Mouse (Mus musculus): ENCODE results near the gene Stxbp1. TPM values are rescaled to one million over a fixed set of nuclear protein-coding genes. Genes with fewer than 3 reads are reported as not detected.

The Stxbp1 gene
- polyA plus RNA-seq, 1 experiment from 2014 or later = 51.4 TPM

DNA sequence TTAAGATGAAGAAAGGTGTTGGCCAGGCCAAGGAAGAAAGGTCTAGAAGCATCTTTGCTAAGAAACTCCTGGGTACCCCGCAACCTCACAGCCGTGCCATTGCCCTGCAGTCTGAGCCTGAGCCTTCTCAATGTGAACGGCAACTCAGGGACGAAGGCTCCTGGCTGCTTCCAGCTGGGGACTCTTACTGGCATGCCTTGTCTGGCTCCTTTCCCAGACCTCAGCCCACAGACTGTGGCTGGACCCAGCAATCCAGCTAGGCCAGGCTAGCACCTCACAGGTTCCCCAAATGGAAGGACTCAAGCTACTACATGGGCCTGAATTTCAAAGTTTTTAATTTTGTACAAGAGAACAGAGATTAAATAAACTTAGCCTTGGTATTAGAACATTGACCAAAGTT is 85.2 kb downstream of the Stxbp1 start:
- DNase-seq (ENCODE audit: low spot score, missing footprints) (no peak), ATAC-seq (ENCODE audit: low FRiP score) (no peak)
- Histone ChIP-seq H3K27me3 (ENCODE audit: control insufficient read depth, insufficient read depth, low read length) (no peaks in the 10 kb centered on the region), H3K27ac (ENCODE audit: low read depth, low read length) (no peak overlapping the region), H3K9ac (ENCODE audit: low read length) (no peak overlapping the region), H3K4me1 (ENCODE audit: control insufficient read depth, insufficient read depth, low read length) (peaks cover 5% of the 10 kb centered on the region; the same call in 1 of the 2 replicates), H3K4me3 (ENCODE audit: low read depth, low read length) (no peak overlapping the region), H3K4me2 (no peak overlapping the region), H3K9me3 (ENCODE audit: control insufficient read depth, low read length) (no peaks in the 10 kb centered on the region), H3K36me3 (ENCODE audit: control insufficient read depth, insufficient read depth, low read length) (peaks cover 4% of the 10 kb centered on the region; the same call in 1 of the 2 replicates)
- 96% methylated on average over 4 of the region's 4 CpGs for WGBS

DNA sequence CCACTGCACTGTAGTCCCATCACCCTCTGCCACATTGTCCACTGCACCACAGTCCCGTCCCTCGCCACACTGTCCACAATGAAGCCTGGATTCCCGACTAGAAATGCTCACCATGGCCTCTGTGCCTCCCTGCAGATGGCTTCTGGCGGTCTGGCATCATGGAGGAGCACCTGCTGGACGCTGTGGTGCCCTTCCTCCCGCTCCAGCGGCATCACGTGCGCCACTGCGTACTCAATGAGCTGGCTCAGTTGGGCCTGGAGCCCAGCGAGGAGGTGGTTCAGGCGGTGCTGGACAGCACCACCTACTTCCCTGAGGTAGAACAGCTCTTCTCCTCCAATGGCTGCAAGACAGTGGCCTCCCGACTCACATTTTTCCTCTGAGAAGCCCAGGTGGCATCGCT is 85.7 kb downstream of the Stxbp1 start:
- Histone ChIP-seq H3K4me3 (ENCODE audit: low read depth, low read length) (no peak overlapping the region), H3K36me3 (ENCODE audit: control insufficient read depth, insufficient read depth, low read length) (peaks cover 4% of the 10 kb centered on the region; the same call in 1 of the 2 replicates)

DNA sequence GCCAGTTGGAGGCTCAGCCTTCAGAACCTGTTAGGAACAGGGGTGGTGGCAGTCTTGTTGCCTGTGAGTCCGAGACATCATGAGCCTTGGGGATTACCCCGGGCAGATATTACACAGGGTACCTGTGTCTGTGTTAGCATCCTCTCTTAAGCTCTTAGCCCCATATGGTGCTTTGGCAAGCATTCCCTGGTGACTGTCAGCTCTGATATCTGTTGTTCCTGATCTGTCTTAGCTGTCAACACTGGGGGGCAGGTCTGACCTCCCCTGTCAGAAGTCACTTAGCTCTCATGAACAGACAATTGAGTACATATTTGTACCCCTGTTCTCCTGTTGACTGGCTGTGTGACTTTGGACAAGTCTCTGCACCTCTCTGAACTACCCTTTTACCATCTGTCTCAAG is 88.0 kb downstream of the Stxbp1 start:
- WGBS = 95% methylated on average over 2 of the region's 2 CpGs
- H3K4me1 ChIP-seq (ENCODE audit: control insufficient read depth, insufficient read depth, low read length) = peaks cover 7% of the 10 kb centered on the region; the same call in 1 of the 2 replicates
- H3K36me3 ChIP-seq (ENCODE audit: control insufficient read depth, insufficient read depth, low read length) = peaks cover 4% of the 10 kb centered on the region; the same call in 1 of the 2 replicates
- no peak overlapping the region for H3K9ac ChIP-seq (ENCODE audit: low read length)
- no peak overlapping the region for H3K4me2 ChIP-seq
- no peaks in the 10 kb centered on the region for H3K9me3 ChIP-seq (ENCODE audit: control insufficient read depth, low read length)
- no peaks in the 10 kb centered on the region for H3K27me3 ChIP-seq (ENCODE audit: control insufficient read depth, insufficient read depth, low read length)
- H3K4me3 ChIP-seq (ENCODE audit: low read depth, low read length) = no peak overlapping the region
- H3K27ac ChIP-seq (ENCODE audit: low read depth, low read length) = no peak overlapping the region
- ATAC-seq (ENCODE audit: low FRiP score) = no peak
- no peak for DNase-seq (ENCODE audit: low spot score, missing footprints)

More for the DNA sequence above, 85.7 kb downstream of the Stxbp1 start:
- Histone ChIP-seq H3K4me1 (ENCODE audit: control insufficient read depth, insufficient read depth, low read length) (peaks cover 7% of the 10 kb centered on the region; the same call in 1 of the 2 replicates), H3K27me3 (ENCODE audit: control insufficient read depth, insufficient read depth, low read length) (no peaks in the 10 kb centered on the region), H3K9me3 (ENCODE audit: control insufficient read depth, low read length) (no peaks in the 10 kb centered on the region), H3K9ac (ENCODE audit: low read length) (no peak overlapping the region), H3K27ac (ENCODE audit: low read depth, low read length) (no peak overlapping the region), H3K4me2 (no peak overlapping the region)
- 89% methylated on average over 14 of the region's 14 CpGs for WGBS
- ATAC-seq (ENCODE audit: low FRiP score) (no peak), DNase-seq (ENCODE audit: low spot score, missing footprints) (no peak)

DNA sequence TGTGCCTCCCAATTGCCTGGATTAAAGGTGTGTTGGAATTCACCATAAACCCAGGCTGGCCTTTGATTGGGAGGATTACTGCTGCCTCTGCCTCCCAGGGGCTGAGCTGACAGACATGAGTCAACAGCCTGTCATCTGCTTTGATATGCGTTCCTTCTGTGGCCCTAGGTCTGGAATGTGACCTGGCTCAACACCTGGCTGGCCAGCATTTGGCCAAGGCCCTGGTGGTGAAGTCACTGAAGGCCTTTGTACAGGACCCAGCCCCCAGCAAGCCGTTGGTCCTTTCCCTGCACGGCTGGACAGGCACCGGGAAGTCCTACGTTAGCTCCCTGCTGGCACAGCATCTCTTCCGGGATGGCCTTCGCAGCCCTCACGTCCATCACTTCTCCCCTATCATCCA is 88.5 kb downstream of the Stxbp1 start:
- no peak for DNase-seq (ENCODE audit: low spot score, missing footprints)
- no peak overlapping the region for H3K4me2 ChIP-seq
- H3K4me3 ChIP-seq (ENCODE audit: low read depth, low read length) = no peak overlapping the region
- 86% methylated on average over 8 of the region's 8 CpGs for WGBS
- H3K4me1 ChIP-seq (ENCODE audit: control insufficient read depth, insufficient read depth, low read length) = peaks cover 7% of the 10 kb centered on the region; the same call in 1 of the 2 replicates
- ATAC-seq (ENCODE audit: low FRiP score) = no peak
- H3K27me3 ChIP-seq (ENCODE audit: control insufficient read depth, insufficient read depth, low read length) = no peaks in the 10 kb centered on the region
- H3K36me3 ChIP-seq (ENCODE audit: control insufficient read depth, insufficient read depth, low read length) = peaks cover 4% of the 10 kb centered on the region; the same call in 1 of the 2 replicates
- no peak overlapping the region for H3K27ac ChIP-seq (ENCODE audit: low read depth, low read length)
- no peak overlapping the region for H3K9ac ChIP-seq (ENCODE audit: low read length)
- no peaks in the 10 kb centered on the region for H3K9me3 ChIP-seq (ENCODE audit: control insufficient read depth, low read length)

DNA sequence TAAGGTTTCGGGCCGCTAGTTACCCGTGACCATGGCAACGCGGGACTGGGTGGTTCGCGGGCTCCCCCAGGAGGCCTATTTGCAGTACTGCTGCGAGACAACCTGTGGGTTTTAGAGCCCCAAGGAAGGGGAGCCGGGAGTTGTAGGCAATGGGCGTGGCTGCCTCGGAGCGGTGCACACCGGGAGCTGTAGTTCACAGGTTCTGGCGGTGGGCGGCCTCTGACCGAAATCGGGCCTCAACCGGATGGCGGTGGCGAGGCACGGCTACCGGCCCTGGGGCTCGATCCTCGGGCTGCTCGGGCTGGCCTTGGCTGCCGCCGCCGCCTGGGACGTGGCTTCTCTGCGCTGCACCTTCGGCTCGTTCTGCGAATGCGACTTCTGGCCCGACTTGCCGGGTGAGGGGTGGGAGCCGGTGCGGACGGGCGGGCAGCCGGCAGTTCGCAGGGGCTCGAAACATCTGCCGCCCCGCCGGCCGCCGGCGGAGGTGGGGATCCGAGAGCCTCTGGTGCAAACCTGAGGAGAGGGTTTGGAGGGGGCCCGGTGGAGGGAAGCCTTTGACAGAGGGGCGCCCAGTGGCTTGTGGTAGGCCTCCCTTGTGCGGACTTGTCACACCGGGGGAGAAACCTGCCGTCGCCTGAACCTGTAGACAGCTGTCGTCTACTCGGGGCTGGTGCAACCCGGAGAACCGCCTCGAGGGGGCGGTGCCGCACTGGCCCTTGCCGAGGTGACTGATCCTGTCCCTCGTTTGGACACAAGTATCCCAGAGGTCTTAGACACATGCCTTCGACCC is 89.8 kb downstream of the Stxbp1 start, which contains the start of gene Tor2a:
TSS of gene Tor2a (plus strand) at position 179 of the 790 bp plus-strand sequence.
- WGBS = under 1% methylated on average over 66 of the region's 66 CpGs
- peak; percentile 93 for ATAC-seq (ENCODE audit: low FRiP score)
- Histone ChIP-seq H3K4me1 (ENCODE audit: control insufficient read depth, insufficient read depth, low read length) (peaks cover 7% of the 10 kb centered on the region; the same call in 1 of the 2 replicates), H3K36me3 (ENCODE audit: control insufficient read depth, insufficient read depth, low read length) (peaks cover 4% of the 10 kb centered on the region; the same call in 1 of the 2 replicates), H3K27ac (ENCODE audit: low read depth, low read length) (peak within 1 kb of the TSS; percentile 75), H3K27me3 (ENCODE audit: control insufficient read depth, insufficient read depth, low read length) (0 out of 2 replicates have a peak, but pooled peaks cover 2% of the 10 kb centered on the region), H3K4me3 (ENCODE audit: low read depth, low read length) (peak within 1 kb of the TSS; percentile 61), H3K9ac (ENCODE audit: low read length) (peak within 1 kb of the TSS; percentile 81), H3K9me3 (ENCODE audit: control insufficient read depth, low read length) (no peaks in the 10 kb centered on the region), H3K4me2 (peak within 1 kb of the TSS; percentile 54)
- DNase-seq (ENCODE audit: low spot score, missing footprints) = peak; percentile 99

DNA sequence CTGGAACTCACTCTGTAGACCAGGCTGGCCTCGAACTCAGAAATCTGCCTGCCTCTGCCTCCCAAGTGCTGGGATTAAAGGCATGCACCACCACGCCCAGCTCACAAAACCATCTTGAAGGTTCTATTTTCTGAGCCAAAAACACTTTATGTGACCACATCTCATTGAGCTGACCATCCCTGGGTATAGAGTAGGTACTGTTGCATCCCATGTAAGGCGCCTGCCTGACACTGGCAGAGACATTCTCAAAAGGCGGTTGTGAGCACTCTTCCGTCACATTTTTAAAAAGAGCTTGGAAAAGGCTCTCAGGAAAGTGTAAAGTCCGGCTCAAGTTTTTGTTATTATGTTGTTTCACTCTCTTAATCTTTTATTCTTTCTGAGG is 90.4 kb downstream of the Stxbp1 start:
- peaks cover 3% of the 10 kb centered on the region; the same call in 1 of the 2 replicates for H3K36me3 ChIP-seq (ENCODE audit: control insufficient read depth, insufficient read depth, low read length)
- 0 out of 2 replicates have a peak, but pooled peaks cover 2% of the 10 kb centered on the region for H3K27me3 ChIP-seq (ENCODE audit: control insufficient read depth, insufficient read depth, low read length)
- no peaks in the 10 kb centered on the region for H3K9me3 ChIP-seq (ENCODE audit: control insufficient read depth, low read length)
- ATAC-seq (ENCODE audit: low FRiP score) = peak; percentile 31; the same call in 1 of the 2 replicates
- H3K27ac ChIP-seq (ENCODE audit: low read depth, low read length) = no peak overlapping the region
- no peak overlapping the region for H3K4me3 ChIP-seq (ENCODE audit: low read depth, low read length)
- peaks cover 12% of the 10 kb centered on the region for H3K4me1 ChIP-seq (ENCODE audit: control insufficient read depth, insufficient read depth, low read length)
- peak overlapping the region; percentile 23; the same call in 1 of the 2 replicates for H3K4me2 ChIP-seq
- WGBS = 33% methylated on average over 6 of the region's 6 CpGs
- DNase-seq (ENCODE audit: low spot score, missing footprints) = no peak
- H3K9ac ChIP-seq (ENCODE audit: low read length) = no peak overlapping the region

DNA sequence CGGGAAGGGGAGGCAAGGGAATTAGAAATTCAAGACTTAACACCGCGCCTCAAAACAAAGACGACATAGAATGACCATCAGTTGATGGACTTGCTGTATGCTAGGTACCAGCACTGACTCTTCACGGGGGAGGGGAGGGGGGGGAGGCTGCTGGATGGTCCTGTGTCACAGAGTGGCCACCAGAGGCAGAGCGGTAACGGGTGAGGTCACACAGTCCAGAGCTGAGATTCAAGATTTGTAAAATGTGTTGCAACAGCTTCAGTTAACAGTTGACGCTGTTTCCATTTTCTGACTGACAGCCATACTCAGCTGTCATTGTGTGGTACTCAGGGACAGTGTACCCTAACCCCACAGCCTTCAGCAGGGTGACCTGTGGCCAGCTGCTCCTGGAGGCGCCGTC is 94.9 kb downstream of the Stxbp1 start:
- peak overlapping the region; percentile 24; the same call in 1 of the 2 replicates for H3K4me3 ChIP-seq (ENCODE audit: low read depth, low read length)
- ATAC-seq (ENCODE audit: low FRiP score) = no peak
- H3K9me3 ChIP-seq (ENCODE audit: control insufficient read depth, low read length) = no peaks in the 10 kb centered on the region
- H3K4me1 ChIP-seq (ENCODE audit: control insufficient read depth, insufficient read depth, low read length) = peaks cover 21% of the 10 kb centered on the region
- 0 out of 2 replicates have a peak, but pooled peaks cover 2% of the 10 kb centered on the region for H3K27me3 ChIP-seq (ENCODE audit: control insufficient read depth, insufficient read depth, low read length)
- no peak overlapping the region; the same call in 1 of the 2 replicates for H3K9ac ChIP-seq (ENCODE audit: low read length)
- no peak for DNase-seq (ENCODE audit: low spot score, missing footprints)
- peak overlapping the region; percentile 44; the same call in 1 of the 2 replicates for H3K4me2 ChIP-seq
- H3K27ac ChIP-seq (ENCODE audit: low read depth, low read length) = peak overlapping the region; percentile 64; the same call in 1 of the 2 replicates
- H3K36me3 ChIP-seq (ENCODE audit: control insufficient read depth, insufficient read depth, low read length) = peaks cover 4% of the 10 kb centered on the region
- WGBS = 65% methylated on average over 10 of the region's 10 CpGs

DNA sequence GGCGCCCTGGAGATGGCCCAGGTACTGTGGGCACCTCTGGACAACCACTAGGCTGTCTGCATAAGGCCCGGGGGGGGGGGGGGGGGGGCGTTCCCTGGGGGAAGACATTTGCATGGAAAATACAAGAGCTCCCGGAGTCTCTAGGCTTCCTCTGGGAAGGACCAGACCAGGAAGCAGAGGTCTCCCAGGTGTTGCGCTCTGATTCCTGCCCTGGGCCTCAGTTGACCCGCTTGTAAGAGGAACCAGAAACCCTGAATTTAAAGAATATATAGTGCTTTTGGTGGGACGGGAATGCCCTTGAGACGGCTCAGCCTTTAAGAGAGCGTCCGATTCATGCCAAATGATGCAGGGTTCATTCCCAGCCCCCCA is 95.4 kb downstream of the Stxbp1 start:
- peak overlapping the region; percentile 41; the same call in 1 of the 2 replicates for H3K9ac ChIP-seq (ENCODE audit: low read length)
- peak overlapping the region; percentile 24 for H3K4me3 ChIP-seq (ENCODE audit: low read depth, low read length)
- ATAC-seq (ENCODE audit: low FRiP score) (no peak), DNase-seq (ENCODE audit: low spot score, missing footprints) (peak; percentile 86)
- peaks cover 6% of the 10 kb centered on the region for H3K36me3 ChIP-seq (ENCODE audit: control insufficient read depth, insufficient read depth, low read length)
- 20% methylated on average over 9 of the region's 10 CpGs for WGBS
- no peaks in the 10 kb centered on the region for H3K9me3 ChIP-seq (ENCODE audit: control insufficient read depth, low read length)
- peaks cover 18% of the 10 kb centered on the region for H3K4me1 ChIP-seq (ENCODE audit: control insufficient read depth, insufficient read depth, low read length)
- peak overlapping the region; percentile 44 for H3K4me2 ChIP-seq
- 0 out of 2 replicates have a peak, but pooled peaks cover 2% of the 10 kb centered on the region for H3K27me3 ChIP-seq (ENCODE audit: control insufficient read depth, insufficient read depth, low read length)
- H3K27ac ChIP-seq (ENCODE audit: low read depth, low read length) = peak overlapping the region; percentile 64

All from midbrain, embryonic 11.5 days (tissue).